ENCODE assay signal across 9 mouse cellular contexts in the genomic region with DNA sequence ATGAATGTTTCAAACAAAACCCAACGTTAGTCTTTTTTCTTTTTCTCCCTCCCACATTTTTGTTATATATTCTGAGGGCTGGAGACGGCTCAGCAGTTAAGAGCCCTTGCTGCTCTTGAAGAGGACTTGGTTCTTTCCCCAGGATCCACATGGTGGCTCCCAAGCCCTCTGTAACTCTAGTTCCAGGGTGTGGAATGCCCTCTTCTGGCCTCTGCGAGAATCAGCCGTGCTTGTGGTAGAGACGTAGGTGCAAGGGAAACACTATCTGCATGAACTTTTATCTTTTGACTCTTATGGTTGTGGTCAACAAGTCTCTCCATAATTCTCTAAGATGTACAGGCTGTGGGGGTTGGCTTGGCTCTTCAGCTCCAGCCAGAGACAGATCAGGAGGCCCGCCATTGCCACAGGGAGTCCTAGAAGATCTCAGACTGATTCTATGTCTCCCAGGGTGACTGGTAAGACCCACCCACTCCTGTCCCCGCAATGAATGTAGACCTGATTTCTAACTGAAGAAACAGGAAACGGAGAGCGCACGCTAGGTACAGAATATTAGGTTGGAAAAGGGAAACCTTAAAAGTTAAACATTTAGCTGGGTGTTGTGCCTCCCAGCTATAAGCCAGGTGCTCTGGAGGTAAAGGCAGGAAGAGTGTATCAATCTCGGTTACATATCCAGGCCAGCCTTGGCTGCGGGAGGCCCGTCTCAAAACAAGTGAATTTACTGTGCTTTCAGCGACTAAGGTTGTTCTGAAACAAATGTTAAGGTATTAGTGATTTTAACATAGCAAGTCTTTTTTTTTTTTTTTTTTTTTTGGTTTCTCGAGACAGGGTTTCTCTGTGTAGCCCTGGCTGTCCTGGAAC. TPM values are rescaled to one million over a fixed set of nuclear protein-coding genes. Genes with fewer than 3 reads are reported as not detected.
DNase-seq lines count a peak whose midpoint lies in the region; ATAC-seq and TF ChIP-seq lines count a peak whose summit lies in the region.
"Had no signal": no experiment of that assay in that cellular context is flagged by ENCODE, and none has a peak within 500 bp of the region (broad histone marks: within the 10 kb centered on the region; RNA-seq: fewer than 3 reads in every experiment).

No protein-coding gene starts in this region.

- TF ChIP-seq CTCF in cerebellum, adult 2 months (IDR thresholded peaks at IDR 0.05; ENCODE audit: borderline replicate concordance, insufficient read depth, low read depth, low read length) = peak; percentile 42; the same call in 1 of the 2 replicates
- TF ChIP-seq CTCF in embryonic fibroblast, embryonic 13.5 days (IDR thresholded peaks at IDR 0.05; ENCODE audit: borderline replicate concordance, insufficient read depth, low read length) = peak; percentile 65; the same call in 1 of the 2 replicates

- H3K4me3 ChIP-seq in cerebellum, adult 2 months (replicated peaks; ENCODE audit: insufficient read depth, low read depth, low read length) = no peak overlapping the region
- H3K4me3 ChIP-seq in embryonic fibroblast, embryonic 13.5 days (ENCODE audit: insufficient read depth, low read length) = no peak overlapping the region
- H3K4me3 ChIP-seq in kidney, embryonic 16.5 days (ENCODE audit: low read length) = no peak overlapping the region
- no peak overlapping the region for H3K4me3 ChIP-seq in stomach, embryonic 14.5 days (ENCODE audit: low read depth, low read length)
- H3K4me3 ChIP-seq: stomach, embryonic 15.5 days had no signal

- TF ChIP-seq POLR2A in cerebellum, adult 2 months (IDR thresholded peaks at IDR 0.05; ENCODE audit: borderline replicate concordance, insufficient read depth, low read length) = no peak
- no peak for TF ChIP-seq POLR2A in embryonic fibroblast, embryonic 13.5 days (IDR thresholded peaks at IDR 0.05; ENCODE audit: low read depth, low read length)

- no peaks in the 10 kb centered on the region for H3K27me3 ChIP-seq in cerebellum, adult 2 months (ENCODE audit: control insufficient read depth, insufficient read depth, low read length)
- no peaks in the 10 kb centered on the region for H3K27me3 ChIP-seq in kidney, embryonic 16.5 days (ENCODE audit: insufficient read depth, low read length)
- H3K27me3 ChIP-seq in stomach, embryonic 14.5 days (ENCODE audit: control insufficient read depth, insufficient read depth, low read length) = no peaks in the 10 kb centered on the region
- H3K27me3 ChIP-seq: stomach, embryonic 15.5 days had no signal

- 58% methylated on average over 15 of the region's 15 CpGs for WGBS in cerebellum, adult 2 months
- whole genome bisulfite sequencing in kidney, embryonic 16.5 days = 48% methylated on average over 14 of the region's 15 CpGs
- 53% methylated on average over 14 of the region's 15 CpGs for WGBS in stomach, embryonic 14.5 days

- ATAC-seq in kidney, embryonic 16.5 days (ENCODE audit: low FRiP score, low TSS enrichment) = peak; percentile 75
- ATAC-seq in stomach, embryonic 14.5 days (ENCODE audit: insufficient number of reproducible peaks, insufficient read depth, low FRiP score, low read depth) = peak; percentile 46; the same call in 1 of the 2 replicates

- no peak overlapping the region for H3K9ac ChIP-seq in kidney, embryonic 16.5 days (replicated peaks; ENCODE audit: low read length)
- H3K9ac ChIP-seq in stomach, embryonic 14.5 days (replicated peaks; ENCODE audit: low read depth, low read length) = no peak overlapping the region
- H3K9ac ChIP-seq: stomach, embryonic 15.5 days had no signal

- no peaks in the 10 kb centered on the region for H3K4me1 ChIP-seq in cerebellum, adult 2 months (ENCODE audit: control insufficient read depth, insufficient read depth, low read length)
- no peaks in the 10 kb centered on the region for H3K4me1 ChIP-seq in embryonic fibroblast, embryonic 13.5 days (ENCODE audit: control insufficient read depth, insufficient read depth, low read length)
- H3K4me1 ChIP-seq in kidney, embryonic 16.5 days (ENCODE audit: insufficient read depth, low read length) = no peaks in the 10 kb centered on the region
- no peaks in the 10 kb centered on the region for H3K4me1 ChIP-seq in stomach, embryonic 14.5 days (ENCODE audit: control insufficient read depth, insufficient read depth, low read length)
- H3K4me1 ChIP-seq: stomach, embryonic 15.5 days had no signal

- peaks cover 4% of the 10 kb centered on the region; the same call in 1 of the 2 replicates for H3K36me3 ChIP-seq in kidney, embryonic 16.5 days (ENCODE audit: insufficient read depth, low read length)
- H3K36me3 ChIP-seq in stomach, embryonic 14.5 days (ENCODE audit: control insufficient read depth, insufficient read depth, low read length) = no peaks in the 10 kb centered on the region
- H3K36me3 ChIP-seq: stomach, embryonic 15.5 days had no signal

- H3K9me3 ChIP-seq in kidney, embryonic 16.5 days (ENCODE audit: low read length) = no peaks in the 10 kb centered on the region
- H3K9me3 ChIP-seq in stomach, embryonic 14.5 days (ENCODE audit: control insufficient read depth, low read depth, low read length) = no peaks in the 10 kb centered on the region
- H3K9me3 ChIP-seq: stomach, embryonic 15.5 days had no signal

- peak in 1 of 2 experiments; percentile 25 for DNase-seq in cerebellum, adult 2 months
- DNase-seq in cerebellum, postnatal 4 days (ENCODE audit: low spot score in 2 of 2) = no peak
- peak; percentile 69 for DNase-seq in urinary bladder, postnatal 14 days (ENCODE audit: low spot score)
- no peak for DNase-seq in urinary bladder, adult 2 months (ENCODE audit: low spot score)
- peak; percentile 70 for DNase-seq in lung, postnatal 14 days

- H3K27ac ChIP-seq in cerebellum, adult 2 months (ENCODE audit: insufficient read depth, low read length) = no peak overlapping the region
- H3K27ac ChIP-seq in embryonic fibroblast, embryonic 13.5 days (ENCODE audit: insufficient read depth, low read length) = no peak overlapping the region
- H3K27ac ChIP-seq in kidney, embryonic 16.5 days (ENCODE audit: low read length) = no peak overlapping the region
- no peak overlapping the region for H3K27ac ChIP-seq in stomach, embryonic 14.5 days (ENCODE audit: low read length)
- H3K27ac ChIP-seq: stomach, embryonic 15.5 days had no signal

- no peak overlapping the region for H3K4me2 ChIP-seq in kidney, embryonic 16.5 days (replicated peaks; ENCODE audit: low read depth, low read length)
- H3K4me2 ChIP-seq in stomach, embryonic 14.5 days (replicated peaks; ENCODE audit: low read depth, low read length) = no peak overlapping the region
- H3K4me2 ChIP-seq: stomach, embryonic 15.5 days had no signal

RNA-seq across cellular contexts. Expression of a gene that starts 14.7 kb away (rescaled TPM):
- polyA plus RNA-seq in cerebellum, adult 2 months (2012; rRNA removed) = 27.7 and 27.8 TPM in 2 replicates
- polyA plus RNA-seq in urinary bladder, adult 2 months (2012; rRNA removed) = 12.1 and 12.4 TPM in 2 replicates
- polyA plus RNA-seq in embryonic fibroblast, embryonic 13.5 days (2011; ENCODE audit: insufficient read length, low read depth, missing spikeins) = 26.1 and 28.9 TPM in 2 replicates
- polyA plus RNA-seq in kidney, embryonic 16.5 days (2015; fragmentation: Nextera tagmentation; extraction: Ambion mirVana) = 15.2 and 17.3 TPM in 2 replicates
- polyA plus RNA-seq in stomach, embryonic 14.5 days (2014; fragmentation: Nextera tagmentation; extraction: Ambion mirVana) = 13.0 and 13.1 TPM in 2 replicates

RNA-seq across cellular contexts. Expression of a gene that starts 20.9 kb away (rescaled TPM):
- polyA plus RNA-seq in cerebellum, adult 2 months (2012; rRNA removed) = 60.7 and 67.6 TPM in 2 replicates
- polyA plus RNA-seq in urinary bladder, adult 2 months (2012; rRNA removed) = 65.3 and 70.2 TPM in 2 replicates
- 122 and 229 TPM in 2 replicates for polyA plus RNA-seq in embryonic fibroblast, embryonic 13.5 days (2011; ENCODE audit: insufficient read length, low read depth, missing spikeins)
- 46.0 and 50.1 TPM in 2 replicates for polyA plus RNA-seq in kidney, embryonic 16.5 days (2015; fragmentation: Nextera tagmentation; extraction: Ambion mirVana)
- polyA plus RNA-seq in stomach, embryonic 14.5 days (2014; fragmentation: Nextera tagmentation; extraction: Ambion mirVana) = 50.2 and 54.1 TPM in 2 replicates

Comparison
In these comparisons a context has a peak if more than half of its experiments do, and no peak if none do; other contexts are left out.
1. DNase-seq: peak in urinary bladder, postnatal 14 days (single experiment) and lung, postnatal 14 days (single experiment); none in cerebellum, postnatal 4 days (0 of 2) and urinary bladder, adult 2 months (single experiment).